Mouse (Mus musculus): ENCODE results near the gene Gm35549.
A peak's percentile ranks its signal among the peaks of the same experiment; 100 is the strongest.
"Not testable (repeated sequence)": the region's sequence is repeated elsewhere in the genome, so short reads cannot be mapped to it uniquely, and the experiment has no call there.

The Gm35549 gene

GRCm38 (mm10) chr9:122843760-122844159, at the start of gene Gm35549:
Gene Gm35549 (minus strand): TSS chr9:122844035.
- no peak for DNase-seq (ENCODE audit: low spot score)

GRCm38 (mm10) chr9:122886372-122887179, 42.7 kb upstream of the Gm35549 start:
- peak; percentile 18 for DNase-seq (ENCODE audit: low spot score)

- DNase-seq (ENCODE audit: low spot score): no peak
These were observed 41.5 kb upstream of the Gm35549 start, which contains the start of gene Zkscan7 for GRCm38 (mm10) chr9:122885385-122885784. Gene Zkscan7 (plus strand): TSS chr9:122885685.

- no peak for DNase-seq (ENCODE audit: low spot score)
These were observed 31.3 kb upstream of the Gm35549 start for GRCm38 (mm10) chr9:122875145-122875544.

GRCm38 (mm10) chr9:122874653-122875052, 30.8 kb upstream of the Gm35549 start:
- DNase-seq (ENCODE audit: low spot score): no peak

GRCm38 (mm10) chr9:122872595-122872994, 28.8 kb upstream of the Gm35549 start:
- DNase-seq (ENCODE audit: low spot score): no peak

GRCm38 (mm10) chr9:122866192-122866591, 22.4 kb upstream of the Gm35549 start:
- no peak for DNase-seq (ENCODE audit: low spot score)

- peak; percentile 50 for DNase-seq (ENCODE audit: low spot score)
These were observed 21.9 kb upstream of the Gm35549 start, which contains the start of gene Zfp445 for GRCm38 (mm10) chr9:122865697-122866166. Gene Zfp445 (minus strand): TSS chr9:122866006.

GRCm38 (mm10) chr9:122864848-122865247, 21.0 kb upstream of the Gm35549 start:
- DNase-seq (ENCODE audit: low spot score): no peak

GRCm38 (mm10) chr9:122863731-122864130, 19.9 kb upstream of the Gm35549 start:
- no peak for DNase-seq (ENCODE audit: low spot score)

GRCm38 (mm10) chr9:122860752-122861151, 16.9 kb upstream of the Gm35549 start:
- no peak for DNase-seq (ENCODE audit: low spot score)

GRCm38 (mm10) chr9:122856716-122857115, 12.9 kb upstream of the Gm35549 start:
- DNase-seq (ENCODE audit: low spot score): no peak

- no peak for DNase-seq (ENCODE audit: low spot score)
These were observed 11.8 kb upstream of the Gm35549 start for GRCm38 (mm10) chr9:122855617-122856016.

- not testable (repeated sequence) for DNase-seq (ENCODE audit: low spot score)
These were observed 11.3 kb upstream of the Gm35549 start for GRCm38 (mm10) chr9:122855141-122855540.

- DNase-seq (ENCODE audit: low spot score): no peak
These were observed 10.7 kb upstream of the Gm35549 start for GRCm38 (mm10) chr9:122854526-122854925.

GRCm38 (mm10) chr9:122847811-122848311, 4.0 kb upstream of the Gm35549 start:
- DNase-seq (ENCODE audit: low spot score): not testable (repeated sequence)

- peak; percentile 43 for DNase-seq (ENCODE audit: low spot score)
These were observed 2.3 kb upstream of the Gm35549 start for GRCm38 (mm10) chr9:122846156-122846555.

GRCm38 (mm10) chr9:122845621-122846020, 1.8 kb upstream of the Gm35549 start:
- DNase-seq (ENCODE audit: low spot score): no peak

- DNase-seq (ENCODE audit: low spot score): no peak
These were observed 6.2 kb downstream of the Gm35549 start for GRCm38 (mm10) chr9:122837680-122838079.

- DNase-seq (ENCODE audit: low spot score): no peak
These were observed 6.6 kb downstream of the Gm35549 start for GRCm38 (mm10) chr9:122837216-122837615.

- peak; percentile 35 for DNase-seq (ENCODE audit: low spot score)
These were observed 7.0 kb downstream of the Gm35549 start for GRCm38 (mm10) chr9:122836790-122837189.

GRCm38 (mm10) chr9:122836126-122836525, 7.7 kb downstream of the Gm35549 start:
- no peak for DNase-seq (ENCODE audit: low spot score)

- no peak for DNase-seq (ENCODE audit: low spot score)
These were observed 13.9 kb downstream of the Gm35549 start for GRCm38 (mm10) chr9:122829826-122830380.
